Mouse (Mus musculus): ENCODE data around the gene Lpar5. TPM values are rescaled to one million over a fixed set of nuclear protein-coding genes. Genes with fewer than 3 reads are reported as not detected.

Gene Lpar5
- polyA plus RNA-seq (2014; fragmentation: Illumina TruSeq; extraction: RNeasy Lipid Tissue Mini Kit (QIAGEN cat#74804); ENCODE audit: low read depth, low replicate concordance), result not detected

DNA sequence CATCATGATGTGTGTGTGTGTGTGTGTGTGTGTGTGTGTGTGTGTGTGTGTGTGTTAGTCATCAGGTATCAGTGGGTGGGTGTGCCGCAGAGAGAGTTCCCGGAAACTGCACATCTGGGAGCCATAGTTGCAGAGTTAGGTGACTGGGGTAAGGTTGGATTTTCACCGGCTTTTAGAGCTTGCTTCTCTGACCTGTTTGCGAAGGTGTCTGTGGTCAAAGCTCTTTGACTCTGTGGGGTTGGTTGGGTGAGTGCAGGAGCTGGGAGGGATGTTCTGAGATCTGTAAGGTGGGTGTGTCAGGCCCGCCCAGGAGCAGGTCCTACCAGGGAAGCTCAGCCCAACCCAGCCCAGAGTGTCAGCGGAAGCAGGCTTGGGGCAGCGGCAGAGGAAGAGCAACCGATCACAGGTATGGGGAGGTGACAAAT, at the start of gene Lpar5:
Gene Lpar5, plus strand, starts transcription at position 350 of the 425 bp plus-strand sequence.

DNA sequence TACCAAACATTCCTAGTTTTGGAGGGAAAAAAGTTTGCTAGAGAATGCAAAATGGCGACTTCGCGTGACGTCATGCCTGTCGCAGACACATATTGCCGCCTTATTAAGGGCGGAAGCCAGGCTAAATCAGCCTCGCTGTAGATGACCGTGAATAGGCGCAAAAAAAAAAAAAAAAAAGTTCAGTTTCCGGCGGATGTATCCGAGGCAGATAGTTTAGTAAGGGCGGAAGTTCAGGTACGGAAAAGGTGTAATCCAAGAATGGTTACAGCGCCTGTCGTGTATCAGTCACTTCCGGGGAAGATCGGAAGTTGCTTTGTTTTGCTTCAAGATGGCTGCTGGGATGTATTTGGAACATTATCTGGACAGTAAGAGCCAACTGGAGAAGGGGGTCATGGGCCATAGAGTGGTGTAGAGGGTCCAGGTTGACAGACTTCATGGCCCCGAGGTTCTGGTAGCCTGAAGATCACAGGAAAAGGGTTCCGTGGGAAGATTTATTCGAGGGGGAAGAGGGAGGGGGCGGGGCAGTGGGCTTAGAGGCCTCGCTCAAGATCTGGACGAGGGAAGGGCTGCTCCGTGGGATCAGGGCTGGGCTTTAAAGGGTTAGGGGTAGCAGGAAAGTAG, 28.1 kb upstream of the Lpar5 start, which contains the start of gene Ing4:
Gene Ing4, plus strand, starts transcription at position 228 of the 621 bp plus-strand sequence.

DNA sequence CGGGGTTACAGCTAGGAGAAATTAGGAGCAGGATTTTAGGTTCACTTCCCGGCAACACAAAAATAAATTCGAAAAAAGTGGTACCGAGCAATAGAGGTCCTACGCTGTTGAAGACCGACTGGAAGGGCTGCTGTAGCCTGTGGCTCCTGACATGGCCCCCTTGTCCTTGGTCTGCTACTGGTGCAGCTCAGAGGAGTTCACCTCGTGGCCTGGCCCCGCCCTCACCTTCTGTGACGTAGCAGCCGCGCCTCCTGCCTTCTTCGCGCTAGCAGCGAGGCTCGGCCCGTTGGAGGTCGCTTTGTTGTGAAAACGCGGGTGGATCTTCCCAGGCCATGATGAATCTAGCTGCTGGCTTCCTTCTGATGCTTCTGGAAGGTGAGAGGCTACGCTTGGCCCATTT, 18.0 kb upstream of the Lpar5 start, which contains the start of gene Acrbp:
Gene Acrbp, plus strand, starts transcription at position 12 of the 400 bp plus-strand sequence.

DNA sequence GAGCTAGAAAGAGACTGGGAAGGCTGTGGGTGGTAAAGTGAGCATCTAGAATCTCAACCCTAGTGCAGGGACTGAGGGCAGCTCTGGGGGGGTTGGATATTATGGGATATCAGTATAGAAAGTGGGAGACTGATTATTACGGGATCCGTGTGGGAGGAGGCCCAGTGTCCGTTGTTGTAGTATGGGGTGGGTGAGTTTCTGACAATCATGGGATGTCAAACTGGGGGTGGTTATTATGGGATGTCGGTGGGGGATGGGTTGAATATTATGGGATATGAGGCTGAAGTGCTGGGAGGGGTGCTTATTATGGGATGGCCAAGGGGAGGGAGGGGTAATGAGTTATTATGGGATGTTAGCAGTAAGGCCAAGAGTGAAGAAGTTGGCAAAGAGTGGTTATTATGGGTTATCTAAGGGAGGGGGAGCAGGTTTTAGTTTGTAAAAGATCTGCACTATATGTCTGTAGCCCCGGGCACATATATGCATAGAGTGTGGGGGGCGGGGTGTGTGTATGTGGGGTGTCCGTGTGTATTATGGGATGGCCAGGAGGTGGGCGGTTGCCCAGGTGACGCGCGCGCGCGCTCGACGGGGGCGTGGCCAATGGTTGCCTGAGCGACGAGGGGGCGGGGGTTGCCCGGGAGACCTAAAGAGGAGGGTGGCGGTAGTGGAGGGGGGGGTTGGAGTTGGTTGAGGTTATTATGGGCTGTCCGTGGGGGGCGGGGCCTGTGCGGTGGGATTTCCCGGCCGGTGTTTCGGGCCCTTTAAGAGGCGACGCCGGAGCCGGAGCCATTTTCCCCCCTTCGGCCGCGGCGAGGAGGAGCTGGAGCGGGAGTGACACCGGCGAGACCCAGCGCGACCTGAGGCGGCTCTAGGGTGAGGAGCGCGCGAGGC, 27.9 kb downstream of the Lpar5 start, which contains the start of gene Chd4:
Gene Chd4, plus strand, starts transcription at position 591 of the 888 bp plus-strand sequence.

DNA sequence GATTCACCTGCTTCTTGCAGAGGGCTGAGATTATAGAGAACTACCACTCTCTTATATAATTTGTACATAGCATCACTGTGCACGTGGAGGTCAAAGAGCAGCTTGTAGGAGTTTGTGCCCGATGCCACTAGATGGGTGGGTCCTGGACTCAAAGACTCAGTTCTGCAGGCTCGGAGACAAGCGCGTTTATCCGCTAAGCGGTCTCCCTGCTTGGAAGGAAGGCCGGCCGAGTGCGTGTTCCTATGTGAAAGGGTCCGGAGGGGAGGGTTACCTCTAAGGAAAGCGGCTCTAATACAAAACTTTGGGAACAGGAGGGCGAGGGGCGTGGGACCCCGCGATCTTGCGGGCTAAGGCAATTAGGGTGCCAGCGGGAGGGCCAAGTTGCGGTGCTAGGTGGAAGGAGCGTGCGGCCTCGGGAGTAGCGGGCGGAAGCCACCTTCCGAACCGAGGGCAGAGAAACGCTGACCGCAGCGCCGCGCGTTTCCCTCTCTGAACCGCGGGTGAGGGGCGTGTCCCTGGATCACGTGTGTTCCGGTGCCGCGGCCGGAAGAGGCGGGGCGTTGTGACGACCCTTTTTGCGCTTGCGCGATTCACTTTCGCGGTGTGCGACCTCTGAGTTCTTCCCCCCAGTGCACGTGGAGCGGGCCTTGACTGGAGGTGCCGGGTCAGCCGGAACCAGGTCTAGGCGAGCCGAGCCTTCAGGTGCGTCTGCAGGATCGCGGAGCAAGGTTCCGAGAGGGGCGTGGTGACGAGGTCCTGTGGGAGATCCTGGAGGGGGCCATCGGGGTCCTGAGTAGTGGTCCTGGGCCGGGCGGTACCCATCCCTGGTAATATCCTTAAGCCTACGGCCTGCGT, 63.8 kb downstream of the Lpar5 start, which contains the start of gene Nop2:
Gene Nop2, plus strand, starts transcription at position 608 of the 855 bp plus-strand sequence.

Other genes starting within 250 kb of the Lpar5 start
- 34.7 TPM for gene Usp5, start 238.4 kb upstream of the Lpar5 start, polyA plus RNA-seq (2014; fragmentation: Illumina TruSeq; extraction: RNeasy Lipid Tissue Mini Kit (QIAGEN cat#74804); ENCODE audit: low read depth, low replicate concordance)
- gene Cdca3, start 238.4 kb upstream of the Lpar5 start, polyA plus RNA-seq (2014; fragmentation: Illumina TruSeq; extraction: RNeasy Lipid Tissue Mini Kit (QIAGEN cat#74804); ENCODE audit: low read depth, low replicate concordance), result 1.5 TPM
- gene Gnb3, start 227.6 kb upstream of the Lpar5 start, polyA plus RNA-seq (2014; fragmentation: Illumina TruSeq; extraction: RNeasy Lipid Tissue Mini Kit (QIAGEN cat#74804); ENCODE audit: low read depth, low replicate concordance), result 0.35 TPM
- gene P3h3, start 210.2 kb upstream of the Lpar5 start, polyA plus RNA-seq (2014; fragmentation: Illumina TruSeq; extraction: RNeasy Lipid Tissue Mini Kit (QIAGEN cat#74804); ENCODE audit: low read depth, low replicate concordance), result 0.93 TPM
- gene Gpr162, start 203.9 kb upstream of the Lpar5 start, polyA plus RNA-seq (2014; fragmentation: Illumina TruSeq; extraction: RNeasy Lipid Tissue Mini Kit (QIAGEN cat#74804); ENCODE audit: low read depth, low replicate concordance), result not detected
- 0.29 TPM for gene Cd4, start 179.7 kb upstream of the Lpar5 start, polyA plus RNA-seq (2014; fragmentation: Illumina TruSeq; extraction: RNeasy Lipid Tissue Mini Kit (QIAGEN cat#74804); ENCODE audit: low read depth, low replicate concordance)
- 0.29 TPM for gene Lag3, start 156.2 kb upstream of the Lpar5 start, polyA plus RNA-seq (2014; fragmentation: Illumina TruSeq; extraction: RNeasy Lipid Tissue Mini Kit (QIAGEN cat#74804); ENCODE audit: low read depth, low replicate concordance)
- 243 TPM for gene Ptms, start 147.8 kb upstream of the Lpar5 start, polyA plus RNA-seq (2014; fragmentation: Illumina TruSeq; extraction: RNeasy Lipid Tissue Mini Kit (QIAGEN cat#74804); ENCODE audit: low read depth, low replicate concordance)
- 12.2 TPM for gene Mlf2, start 136.5 kb upstream of the Lpar5 start, polyA plus RNA-seq (2014; fragmentation: Illumina TruSeq; extraction: RNeasy Lipid Tissue Mini Kit (QIAGEN cat#74804); ENCODE audit: low read depth, low replicate concordance)
- 32.9 TPM for gene Cops7a, start 102.4 kb upstream of the Lpar5 start, polyA plus RNA-seq (2014; fragmentation: Illumina TruSeq; extraction: RNeasy Lipid Tissue Mini Kit (QIAGEN cat#74804); ENCODE audit: low read depth, low replicate concordance)
- gene Pianp, start 71.2 kb upstream of the Lpar5 start, polyA plus RNA-seq (2014; fragmentation: Illumina TruSeq; extraction: RNeasy Lipid Tissue Mini Kit (QIAGEN cat#74804); ENCODE audit: low read depth, low replicate concordance), result not detected
- 17.4 TPM for gene Zfp384, start 58.8 kb upstream of the Lpar5 start, polyA plus RNA-seq (2014; fragmentation: Illumina TruSeq; extraction: RNeasy Lipid Tissue Mini Kit (QIAGEN cat#74804); ENCODE audit: low read depth, low replicate concordance)
- gene Ing4, start 28.2 kb upstream of the Lpar5 start, polyA plus RNA-seq (2014; fragmentation: Illumina TruSeq; extraction: RNeasy Lipid Tissue Mini Kit (QIAGEN cat#74804); ENCODE audit: low read depth, low replicate concordance), result 18.3 TPM
- not detected for gene Acrbp, start 18.2 kb upstream of the Lpar5 start, polyA plus RNA-seq (2014; fragmentation: Illumina TruSeq; extraction: RNeasy Lipid Tissue Mini Kit (QIAGEN cat#74804); ENCODE audit: low read depth, low replicate concordance)
- 75.2 TPM for gene Chd4, start 28.1 kb downstream of the Lpar5 start, polyA plus RNA-seq (2014; fragmentation: Illumina TruSeq; extraction: RNeasy Lipid Tissue Mini Kit (QIAGEN cat#74804); ENCODE audit: low read depth, low replicate concordance)
- gene Nop2, start 64.0 kb downstream of the Lpar5 start, polyA plus RNA-seq (2014; fragmentation: Illumina TruSeq; extraction: RNeasy Lipid Tissue Mini Kit (QIAGEN cat#74804); ENCODE audit: low read depth, low replicate concordance), result 2.2 TPM
- gene Iffo1, start 77.3 kb downstream of the Lpar5 start, polyA plus RNA-seq (2014; fragmentation: Illumina TruSeq; extraction: RNeasy Lipid Tissue Mini Kit (QIAGEN cat#74804); ENCODE audit: low read depth, low replicate concordance), result 3.0 TPM
- 113 TPM for gene Gapdh, start 98.5 kb downstream of the Lpar5 start, polyA plus RNA-seq (2014; fragmentation: Illumina TruSeq; extraction: RNeasy Lipid Tissue Mini Kit (QIAGEN cat#74804); ENCODE audit: low read depth, low replicate concordance)
- 3.8 TPM for gene Ncapd2, start 123.8 kb downstream of the Lpar5 start, polyA plus RNA-seq (2014; fragmentation: Illumina TruSeq; extraction: RNeasy Lipid Tissue Mini Kit (QIAGEN cat#74804); ENCODE audit: low read depth, low replicate concordance)
- 150 TPM for gene Mrpl51, start 123.9 kb downstream of the Lpar5 start, polyA plus RNA-seq (2014; fragmentation: Illumina TruSeq; extraction: RNeasy Lipid Tissue Mini Kit (QIAGEN cat#74804); ENCODE audit: low read depth, low replicate concordance)
- 26.8 TPM for gene Vamp1, start 147.6 kb downstream of the Lpar5 start, polyA plus RNA-seq (2014; fragmentation: Illumina TruSeq; extraction: RNeasy Lipid Tissue Mini Kit (QIAGEN cat#74804); ENCODE audit: low read depth, low replicate concordance)
- gene Tapbpl, start 163.9 kb downstream of the Lpar5 start, polyA plus RNA-seq (2014; fragmentation: Illumina TruSeq; extraction: RNeasy Lipid Tissue Mini Kit (QIAGEN cat#74804); ENCODE audit: low read depth, low replicate concordance), result 2.8 TPM
- not detected for gene Cd27, start 169.1 kb downstream of the Lpar5 start, polyA plus RNA-seq (2014; fragmentation: Illumina TruSeq; extraction: RNeasy Lipid Tissue Mini Kit (QIAGEN cat#74804); ENCODE audit: low read depth, low replicate concordance)
- gene Tuba3a, start 218.1 kb downstream of the Lpar5 start, polyA plus RNA-seq (2014; fragmentation: Illumina TruSeq; extraction: RNeasy Lipid Tissue Mini Kit (QIAGEN cat#74804); ENCODE audit: low read depth, low replicate concordance), result not detected
- gene Ltbr, start 246.0 kb downstream of the Lpar5 start, polyA plus RNA-seq (2014; fragmentation: Illumina TruSeq; extraction: RNeasy Lipid Tissue Mini Kit (QIAGEN cat#74804); ENCODE audit: low read depth, low replicate concordance), result 0.99 TPM